Mouse (Mus musculus) lung, postnatal 0 days (tissue): Measurements from ENCODE around the gene Ppil1. TPM values are rescaled to one million over a fixed set of nuclear protein-coding genes. Genes with fewer than 3 reads are reported as not detected.
A peak's percentile ranks its signal among the peaks of the same experiment; 100 is the strongest.

Experiments
- ATAC-seq: fragments of 200-750 bp; cut with Nextera tagmentation; 2 replicates; pipeline ENCODE4 v1.8.0; 2017; ENCODE audit warnings: moderate library complexity
- DNase-seq: peaks from one replicate; pipeline ENCODE4 v3.0.0-alpha.2; 2016; ENCODE audit warnings: low spot score
- H3K27ac ChIP-seq: fragments of 300-500 bp; sonication (generic); 2 replicates; pipeline ENCODE4 v1.5.1; 2014; ENCODE audit warnings: antibody characterized with exemption, mild to moderate bottlenecking, low read length, mixed read lengths
- H3K27me3 ChIP-seq: fragments of 300-500 bp; sonication (generic); replicated peaks from 2 replicates; pipeline ENCODE4 v1.6.1; 2014; ENCODE audit warnings: low read length, mixed read lengths; ENCODE audit not compliant: insufficient read depth
- H3K36me3 ChIP-seq: fragments of 300-500 bp; sonication (generic); 2 replicates; pipeline ENCODE4 v1.6.1; 2014; ENCODE audit warnings: low read length, mixed read lengths; ENCODE audit not compliant: insufficient read depth
- H3K4me1 ChIP-seq: fragments of 300-500 bp; sonication (generic); 2 replicates; pipeline ENCODE4 v1.6.1; 2014; ENCODE audit warnings: antibody characterized with exemption, low read depth, low read length, mixed read lengths; ENCODE audit not compliant: insufficient read depth
- H3K4me2 ChIP-seq: fragments of 300-500 bp; sonication (generic); replicated peaks from 2 replicates; pipeline ENCODE4 v1.6.1; 2014; ENCODE audit warnings: low read depth, mild to moderate bottlenecking, low read length, moderate library complexity, mixed read lengths
- H3K4me3 ChIP-seq: fragments of 300-500 bp; sonication (generic); 2 replicates; pipeline ENCODE4 v1.5.1; 2014; ENCODE audit warnings: low read depth, low read length
- H3K9ac ChIP-seq: fragments of 300-500 bp; sonication (generic); replicated peaks from 2 replicates; pipeline ENCODE4 v1.6.1; 2014; ENCODE audit warnings: low read depth, mild to moderate bottlenecking
- H3K9me3 ChIP-seq: fragments of 300-500 bp; sonication (generic); 2 replicates; pipeline ENCODE4 v1.6.1; 2016; ENCODE audit warnings: low read length, mixed read lengths
- CTCF ChIP-seq: IDR thresholded peaks from 2 replicates; pipeline ENCODE4 v1.5.1; 2016; ENCODE audit warnings: antibody characterized with exemption, mild to moderate bottlenecking
- EP300 ChIP-seq: IDR thresholded peaks from 2 replicates; pipeline ENCODE4 v1.6.1; 2016; ENCODE audit warnings: antibody characterized with exemption, mild to moderate bottlenecking, control low read depth
- WGBS: fragments of 180-500 bp; shearing (Covaris S2); extraction: QIAGEN DNeasy Blood & Tissue Kit; methylation state at CpG from one replicate; pipeline ENCODE4 v1.1.7; 2014; 5-methylcytosine and 5-hydroxymethylcytosine counted together
- polyA plus RNA-seq: library from polyadenylated mRNA; unstranded; fragments of >200 nt; fragmentation: Nextera tagmentation; extraction: Ambion mirVana; gene quantifications from 2 replicates; pipeline ENCODE4 v1.2.1, GENCODE M21; 2015

Gene Ppil1
- 39.7 and 44.5 TPM in 2 replicates for polyA plus RNA-seq

GRCm38 (mm10) chr17:29263840-29264633 lies at the start of gene Ppil1:
TSS of gene Ppil1 (minus strand) at chr17:29264186.
- peak within 1 kb of the TSS; percentile 75 for H3K9ac ChIP-seq
- H3K36me3 ChIP-seq = no peaks in the 10 kb centered on the region
- TF ChIP-seq CTCF (no peak), EP300 (no peak; the same call in 1 of the 2 replicates)
- peak within 1 kb of the TSS; percentile 96 for H3K27ac ChIP-seq
- 6% methylated on average over 38 of the region's 38 CpGs for WGBS
- no peaks in the 10 kb centered on the region for H3K27me3 ChIP-seq
- ATAC-seq (peak; percentile 52), DNase-seq (peak; percentile 88)
- H3K4me2 ChIP-seq = peak within 1 kb of the TSS; percentile 87
- peaks cover 4% of the 10 kb centered on the region for H3K4me1 ChIP-seq
- no peaks in the 10 kb centered on the region for H3K9me3 ChIP-seq
- H3K4me3 ChIP-seq = peak within 1 kb of the TSS; percentile 75

- H3K9me3 ChIP-seq = no peaks in the 10 kb centered on the region; the same call in 1 of the 2 replicates
- no peak overlapping the region for H3K4me2 ChIP-seq
- no peaks in the 10 kb centered on the region for H3K36me3 ChIP-seq
- H3K27ac ChIP-seq = no peak overlapping the region
- DNase-seq (no peak), ATAC-seq (no peak)
- H3K4me3 ChIP-seq = no peak overlapping the region
- TF ChIP-seq CTCF (peak; percentile 34), EP300 (no peak)
- no peaks in the 10 kb centered on the region for H3K27me3 ChIP-seq
- no peak overlapping the region for H3K9ac ChIP-seq
- no peaks in the 10 kb centered on the region for H3K4me1 ChIP-seq
These were observed 49.3 kb upstream of the Ppil1 start for GRCm38 (mm10) chr17:29313300-29313699.

GRCm38 (mm10) chr17:29312082-29312481 lies 48.1 kb upstream of the Ppil1 start:
- DNase-seq = no peak
- WGBS = 89% methylated on average over 2 of the region's 2 CpGs
- H3K4me3 ChIP-seq = no peak overlapping the region
- no peak overlapping the region for H3K4me2 ChIP-seq
- H3K36me3 ChIP-seq = no peaks in the 10 kb centered on the region
- H3K27me3 ChIP-seq = no peaks in the 10 kb centered on the region
- H3K4me1 ChIP-seq = no peaks in the 10 kb centered on the region
- H3K9me3 ChIP-seq = no peaks in the 10 kb centered on the region; the same call in 1 of the 2 replicates
- no peak overlapping the region for H3K27ac ChIP-seq
- ATAC-seq = no peak
- TF ChIP-seq CTCF = no peak
- TF ChIP-seq EP300 = no peak
- no peak overlapping the region for H3K9ac ChIP-seq

- no peaks in the 10 kb centered on the region for H3K36me3 ChIP-seq
- H3K4me3 ChIP-seq = no peak overlapping the region
- H3K9me3 ChIP-seq = no peaks in the 10 kb centered on the region; the same call in 1 of the 2 replicates
- DNase-seq (no peak), ATAC-seq (no peak)
- TF ChIP-seq EP300 (no peak), CTCF (no peak)
- no peak overlapping the region for H3K4me2 ChIP-seq
- H3K9ac ChIP-seq = no peak overlapping the region
- H3K27me3 ChIP-seq = no peaks in the 10 kb centered on the region
- H3K4me1 ChIP-seq = no peaks in the 10 kb centered on the region
- H3K27ac ChIP-seq = no peak overlapping the region
- WGBS = 86% methylated on average over 8 of the region's 8 CpGs
These were observed 47.6 kb upstream of the Ppil1 start for GRCm38 (mm10) chr17:29311602-29312001.

- 75% methylated on average over 21 of the region's 21 CpGs for WGBS
- Histone ChIP-seq H3K27ac (no peak overlapping the region), H3K36me3 (no peaks in the 10 kb centered on the region), H3K4me2 (no peak overlapping the region), H3K4me3 (no peak overlapping the region), H3K27me3 (no peaks in the 10 kb centered on the region), H3K9me3 (no peaks in the 10 kb centered on the region; the same call in 1 of the 2 replicates), H3K4me1 (peaks cover 8% of the 10 kb centered on the region; the same call in 1 of the 2 replicates), H3K9ac (no peak overlapping the region)
- no peak for TF ChIP-seq EP300
- no peak for TF ChIP-seq CTCF
- ATAC-seq (peak; percentile 29; the same call in 1 of the 2 replicates), DNase-seq (peak; percentile 27)
These were observed 46.2 kb upstream of the Ppil1 start for GRCm38 (mm10) chr17:29310056-29310623.

GRCm38 (mm10) chr17:29305871-29306270 lies 41.9 kb upstream of the Ppil1 start:
- no peak overlapping the region for H3K9ac ChIP-seq

More at GRCm38 (mm10) chr17:29305871-29306270, 41.9 kb upstream of the Ppil1 start:
- ATAC-seq (no peak), DNase-seq (no peak)
- Histone ChIP-seq H3K27ac (no peak overlapping the region), H3K4me2 (peak overlapping the region; percentile 27; the same call in 1 of the 2 replicates), H3K4me3 (no peak overlapping the region), H3K4me1 (peaks cover 16% of the 10 kb centered on the region), H3K27me3 (no peaks in the 10 kb centered on the region), H3K9me3 (no peaks in the 10 kb centered on the region), H3K36me3 (no peaks in the 10 kb centered on the region)
- no peak for TF ChIP-seq EP300
- no peak for TF ChIP-seq CTCF
- WGBS = 44% methylated on average over 7 of the region's 7 CpGs
